Mouse (Mus musculus) spleen, postnatal 36 days (tissue): Measurements from ENCODE around the gene Zfp36l1.

Experiments
- DNase-seq, 2 experiments: peaks; one replicate each; pipeline ENCODE4 v3.0.0; 2022; ENCODE audit warnings: low spot score in 2 of 2, mixed read lengths in 1 of 2

Gene Zfp36l1

DNA sequence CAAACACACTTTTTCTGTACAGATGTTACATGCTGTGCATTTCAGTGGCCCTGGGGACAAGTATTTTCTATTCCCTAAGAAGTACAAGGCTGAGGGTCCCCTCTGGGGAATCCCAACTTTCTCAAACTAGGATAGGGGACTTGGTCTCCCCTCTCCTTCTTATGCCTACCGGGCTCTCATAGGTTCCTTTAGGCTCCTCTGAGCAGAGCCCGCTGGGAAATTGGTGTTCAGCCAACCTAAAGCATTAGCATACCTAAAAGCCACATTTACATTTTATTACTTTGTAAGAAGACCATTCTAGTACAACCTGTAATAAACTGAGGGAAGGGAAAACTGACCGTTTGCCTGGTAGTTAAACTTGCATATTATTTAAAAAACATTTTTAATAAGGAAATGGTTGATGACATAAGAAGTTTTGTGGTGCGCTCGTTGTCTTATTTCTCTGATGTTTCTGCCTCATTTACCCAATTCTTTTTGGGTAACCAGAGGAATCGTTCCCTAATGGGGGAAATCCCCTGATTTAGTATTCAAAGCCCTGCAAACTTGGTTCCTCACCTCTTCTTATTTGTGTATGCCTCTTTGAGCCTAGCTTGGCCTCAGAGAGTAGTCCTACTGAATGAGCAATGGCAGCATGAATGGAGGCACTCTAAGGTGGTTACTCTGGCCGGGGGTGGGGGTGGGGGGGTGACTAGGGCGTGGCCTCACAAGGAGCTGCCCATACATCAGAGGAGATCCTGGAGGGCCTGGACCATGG is 42.1 kb downstream of the Zfp36l1 start:
- peak; percentile 57 to 75 for DNase-seq

DNA sequence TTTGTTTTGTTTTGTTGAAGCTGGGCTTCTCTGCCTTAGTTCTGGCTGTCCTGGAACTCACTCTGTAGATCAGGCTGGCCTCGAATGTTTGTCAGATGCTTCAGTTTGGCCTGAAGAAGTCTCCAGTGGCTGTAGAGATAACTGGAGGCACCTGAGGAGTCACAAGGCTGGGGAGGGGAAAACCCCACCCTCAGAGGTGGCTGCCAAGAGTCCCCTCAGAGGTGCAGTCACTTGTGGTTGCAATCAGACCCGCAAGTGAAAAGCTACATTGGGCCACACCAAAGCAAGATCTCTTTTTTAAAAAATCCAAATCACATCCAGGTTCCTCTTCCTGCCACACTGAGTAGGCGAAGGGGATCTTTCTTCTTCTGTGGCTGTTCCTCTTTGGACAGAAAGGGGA is 43.8 kb downstream of the Zfp36l1 start:
- DNase-seq, result peak; percentile 72 to 76

DNA sequence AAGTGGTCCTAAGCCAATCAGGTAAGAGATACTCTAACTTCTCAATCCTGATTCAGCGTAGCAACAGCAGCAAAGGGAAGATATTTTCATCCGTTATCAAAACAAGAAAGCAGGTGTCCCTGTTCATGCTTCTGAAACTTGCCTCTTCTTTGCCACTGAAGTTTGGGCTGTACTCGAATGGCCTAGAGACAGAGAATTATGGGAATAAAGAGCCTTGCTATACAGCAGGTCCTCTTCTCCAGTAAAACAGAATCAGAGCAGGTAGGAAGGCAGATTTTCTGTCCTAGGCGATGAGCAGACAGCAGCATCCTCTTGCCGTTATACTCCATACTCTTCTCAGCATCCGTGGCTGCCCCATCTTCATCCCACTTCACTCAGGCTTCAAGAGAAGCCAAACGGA is 44.8 kb downstream of the Zfp36l1 start:
- DNase-seq, result no peak

DNA sequence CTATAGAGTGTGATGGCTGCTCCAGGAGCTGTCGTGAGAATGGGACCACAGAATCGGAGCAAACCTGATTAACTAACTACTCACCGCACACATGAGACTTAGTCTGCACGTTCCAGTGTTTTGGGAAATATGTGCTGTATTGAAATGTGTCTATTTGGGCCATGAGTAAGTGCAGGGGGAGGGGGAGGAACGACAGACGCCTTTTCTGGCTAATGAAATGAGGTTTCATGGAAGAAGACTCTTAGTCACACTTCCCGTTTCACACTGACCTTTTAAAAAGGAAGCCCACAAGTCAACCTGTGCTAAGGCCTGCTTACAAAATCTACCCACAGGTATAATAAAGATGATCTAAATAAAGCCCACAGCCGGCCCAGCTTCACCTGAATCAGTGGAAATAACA is 47.8 kb downstream of the Zfp36l1 start:
- peak; percentile 38 to 57 for DNase-seq

DNA sequence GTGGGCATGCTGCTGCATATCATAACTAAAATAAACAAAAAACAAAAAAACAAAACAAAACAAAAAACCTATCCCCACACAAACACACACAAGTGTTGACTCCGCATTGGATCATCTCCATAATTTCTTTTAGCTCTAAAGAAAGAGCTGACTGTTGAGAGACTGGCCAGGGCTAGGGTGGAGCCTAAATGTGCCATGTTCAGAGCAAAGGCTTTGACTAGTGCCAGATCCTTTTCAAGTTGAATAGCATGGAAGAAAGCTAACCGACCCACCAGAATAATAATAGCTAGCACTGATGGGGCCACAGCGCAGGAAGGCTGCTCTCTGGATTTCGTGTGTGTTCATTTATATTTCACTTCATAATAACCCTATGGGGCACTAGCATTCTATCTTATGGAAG is 48.5 kb downstream of the Zfp36l1 start:
- DNase-seq, result no peak

DNA sequence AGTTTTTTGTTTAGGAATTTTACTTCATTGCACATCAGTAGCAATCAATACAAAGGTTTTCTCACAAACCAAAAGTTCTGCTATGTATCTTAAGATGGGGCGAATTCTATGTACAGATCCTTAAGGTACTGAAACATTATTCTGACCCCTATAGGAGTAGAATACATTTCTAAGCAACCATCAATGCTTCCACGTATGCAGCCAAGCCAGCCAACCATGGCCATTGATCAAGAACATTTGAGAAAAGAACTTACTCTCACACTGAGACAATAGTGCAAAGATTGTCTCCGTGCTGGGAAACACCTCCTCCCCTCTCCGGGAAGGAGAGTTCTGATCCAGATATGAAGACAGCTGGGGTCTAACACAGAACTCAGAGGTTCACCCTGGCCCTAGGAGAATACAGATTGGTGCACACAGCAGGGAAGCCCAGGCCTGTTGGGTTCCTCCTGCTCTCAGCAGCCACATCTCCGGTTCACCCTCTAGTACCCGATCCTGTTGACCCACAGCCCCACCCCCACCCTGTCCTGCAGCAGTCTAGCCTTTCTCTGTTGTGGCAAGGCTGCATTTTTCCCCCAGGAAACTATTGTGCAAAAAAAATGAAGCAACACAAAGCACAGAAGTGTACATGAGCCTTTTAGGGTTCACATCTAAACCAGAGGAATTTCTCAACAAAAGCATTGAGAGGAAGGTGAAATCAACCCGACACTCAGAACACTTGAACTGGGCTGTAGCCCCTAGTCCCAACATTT is 49.2 kb downstream of the Zfp36l1 start:
- no peak for DNase-seq

DNA sequence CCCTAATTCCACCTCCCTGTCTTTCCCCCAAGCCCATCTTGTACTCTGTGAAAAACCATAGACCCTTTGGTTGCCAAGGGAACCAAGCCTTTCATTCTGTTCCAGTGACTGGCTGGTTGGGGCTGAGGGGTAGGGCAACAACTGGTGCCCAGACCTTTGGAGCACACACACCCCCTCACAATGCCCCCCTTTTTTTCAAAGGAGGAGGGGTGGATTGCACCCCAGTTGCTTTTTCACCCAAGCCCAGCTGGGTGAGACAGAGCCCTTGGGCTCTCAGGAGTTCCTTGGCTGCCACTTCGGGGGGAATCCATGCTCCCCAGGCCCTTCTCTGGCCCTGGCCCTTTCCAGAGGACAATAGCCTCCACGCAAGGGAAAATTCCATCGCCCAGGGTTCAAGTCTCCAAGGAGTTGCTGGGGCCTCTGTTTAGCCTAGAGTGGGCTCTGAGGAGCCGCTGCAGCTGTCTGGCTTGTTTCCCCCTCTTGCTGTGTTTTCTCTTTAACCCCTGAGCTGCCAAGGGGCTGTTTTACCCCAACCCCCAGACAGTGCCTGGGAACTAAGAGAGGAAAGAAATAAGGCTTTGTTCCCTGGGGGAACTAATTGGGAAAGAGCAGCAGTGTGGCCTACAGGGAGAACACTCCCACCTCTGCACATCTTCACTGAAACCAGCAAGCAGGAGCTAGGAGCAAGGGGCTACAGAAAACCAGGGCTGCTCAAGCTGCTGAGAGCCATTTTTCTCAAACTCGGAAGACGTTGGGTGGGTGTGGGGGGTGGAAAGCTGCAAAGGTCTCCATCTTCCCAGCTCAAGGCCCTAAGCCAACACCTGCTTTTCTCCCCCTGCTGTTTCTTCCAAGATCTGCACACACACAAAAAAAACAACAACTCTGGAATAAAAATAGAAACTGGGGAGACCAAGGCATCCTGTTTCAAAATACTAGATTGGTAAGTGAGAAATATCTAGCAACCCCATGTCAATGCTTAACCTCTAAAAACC is 50.1 kb downstream of the Zfp36l1 start:
- no peak for DNase-seq

DNA sequence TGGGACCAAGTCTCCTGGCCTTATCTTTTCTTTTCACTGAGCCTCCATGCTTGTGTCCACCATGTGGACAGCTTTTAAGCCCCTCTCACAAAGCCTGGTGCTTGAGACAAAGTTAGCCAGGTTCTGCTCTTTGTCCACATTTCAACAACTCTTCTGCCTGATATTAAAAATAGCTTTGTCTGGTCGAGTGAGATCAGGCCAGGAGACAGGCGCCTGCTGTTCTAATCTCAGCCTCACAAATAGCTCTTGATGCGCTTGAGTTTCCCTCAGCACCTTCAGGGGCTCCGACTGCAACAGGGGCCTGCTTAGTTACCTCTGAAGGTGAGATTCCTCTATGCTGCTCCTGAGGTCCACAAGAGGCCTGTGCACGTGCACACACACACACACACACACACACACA is 51.0 kb downstream of the Zfp36l1 start:
- DNase-seq, result no peak

DNA sequence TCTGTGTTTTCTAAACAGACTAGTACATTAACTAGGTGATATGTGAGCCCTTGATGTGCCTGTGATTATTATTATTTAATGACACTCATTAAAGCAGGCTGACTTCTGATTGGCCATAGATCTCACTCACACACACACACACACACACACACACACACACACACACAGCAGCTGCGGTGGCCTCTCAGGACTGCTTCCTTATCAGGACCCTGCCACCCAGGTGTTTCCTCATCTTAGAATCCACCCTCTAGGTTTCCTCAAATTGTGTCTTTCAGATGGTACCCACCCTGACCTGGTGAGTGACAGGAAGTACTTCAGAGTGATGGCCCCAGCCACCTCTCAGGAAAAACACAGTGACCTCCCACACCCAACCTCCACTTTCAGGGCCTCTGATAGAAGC is 52.0 kb downstream of the Zfp36l1 start:
- peak; percentile 77 to 82 for DNase-seq

DNA sequence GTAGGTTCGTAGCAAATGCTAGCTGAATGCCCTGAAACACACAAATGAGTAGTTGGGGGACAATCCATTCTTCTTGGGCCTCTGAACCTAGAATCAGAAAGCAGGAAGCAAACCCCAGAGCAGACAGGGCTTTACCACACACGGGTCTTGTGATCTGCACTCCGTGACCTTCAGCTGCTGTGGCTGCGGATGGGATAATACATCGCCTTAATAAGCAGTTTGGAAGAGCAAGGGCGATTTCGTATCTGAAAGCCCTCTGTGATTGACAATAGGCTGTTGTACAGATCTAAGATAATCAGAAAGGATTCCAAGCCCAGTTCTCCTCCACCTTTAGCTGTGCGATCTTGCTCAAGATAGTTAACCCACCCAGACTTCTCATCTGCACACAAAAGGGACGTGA is 52.5 kb downstream of the Zfp36l1 start:
- peak in 1 of 2 experiments; percentile 37 for DNase-seq

DNA sequence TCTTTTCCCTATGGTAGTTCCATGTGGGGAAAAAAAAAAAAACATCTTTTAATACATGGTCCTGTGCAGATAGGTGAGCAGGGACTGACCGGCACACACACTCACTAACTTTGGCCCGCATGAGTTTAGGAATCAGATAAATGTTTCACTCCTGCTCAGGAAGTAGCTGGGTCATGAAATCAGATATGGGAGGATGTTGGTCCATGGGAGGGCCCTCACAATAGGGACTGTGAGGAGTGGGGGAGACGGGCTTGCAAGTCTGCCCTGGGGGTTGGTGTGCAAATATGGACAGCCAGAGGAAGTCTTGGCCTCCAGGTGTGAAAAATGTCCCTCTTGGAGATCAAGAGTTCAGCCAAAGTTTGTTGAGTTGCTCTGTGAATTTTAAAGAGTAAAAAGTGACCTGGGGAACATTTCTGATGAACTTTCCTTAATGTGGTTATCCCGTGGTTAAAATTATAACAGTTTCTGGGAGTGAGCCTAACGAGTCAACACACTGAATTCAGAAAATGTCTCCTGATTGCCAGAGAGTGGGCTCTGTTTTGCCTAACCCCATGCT is 53.0 kb downstream of the Zfp36l1 start:
- DNase-seq, result no peak
